Mouse (Mus musculus): ENCODE measurements around the gene Olfr1477.
"Not testable (repeated sequence)": the region's sequence is repeated elsewhere in the genome, so short reads cannot be mapped to it uniquely, and the experiment has no call there.

The Olfr1477 gene

GRCm38 (mm10) chr19:13500246-13500645 is at the start of gene Olfr1477:
Gene Olfr1477, plus strand, starts transcription at chr19:13500546.
- no peak for DNase-seq

- DNase-seq: no peak
These were observed 44.4 kb upstream of the Olfr1477 start, which contains the start of gene Olfr1472 for GRCm38 (mm10) chr19:13455986-13456385. Gene Olfr1472, minus strand, starts transcription at chr19:13456086.

- not testable (repeated sequence) for DNase-seq
These were observed 31.1 kb upstream of the Olfr1477 start, which contains the start of gene Olfr1474 for GRCm38 (mm10) chr19:13469265-13469664. Gene Olfr1474, plus strand, starts transcription at chr19:13469565.

- DNase-seq: no peak
These were observed 20.2 kb upstream of the Olfr1477 start, which contains the start of gene Olfr1475 for GRCm38 (mm10) chr19:13480096-13480495. Gene Olfr1475, minus strand, starts transcription at chr19:13480196.

GRCm38 (mm10) chr19:13527613-13528012 is 27.3 kb downstream of the Olfr1477 start, which contains the start of gene Olfr1480:
Gene Olfr1480, plus strand, starts transcription at chr19:13527913.
- no peak for DNase-seq
